Mouse (Mus musculus) hindbrain, embryonic 10.5 days (tissue): ENCODE results near the gene Serpina12. TPM values are rescaled to one million over a fixed set of nuclear protein-coding genes. Genes with fewer than 3 reads are reported as not detected.
A peak's percentile ranks its signal among the peaks of the same experiment; 100 is the strongest.

ENCODE experiments used
- DNase-seq: peaks from one replicate; pipeline ENCODE4 v3.0.0-alpha.2; 2017; ENCODE audit warnings: low spot score
- H3K27ac ChIP-seq: fragments of 300-500 bp; sonication (generic); 2 replicates; pipeline ENCODE4 v1.5.1; 2016; ENCODE audit warnings: mild to moderate bottlenecking, moderate library complexity
- H3K27me3 ChIP-seq: fragments of 300-500 bp; sonication (generic); 2 replicates; pipeline ENCODE4 v1.6.1; 2016; ENCODE audit warnings: mild to moderate bottlenecking; ENCODE audit not compliant: poor library complexity, insufficient read depth, severe bottlenecking
- H3K36me3 ChIP-seq: fragments of 300-500 bp; sonication (generic); 2 replicates; pipeline ENCODE4 v1.6.1; 2016; ENCODE audit warnings: mild to moderate bottlenecking, moderate library complexity
- H3K4me1 ChIP-seq: fragments of 300-500 bp; sonication (generic); replicated peaks from 2 replicates; pipeline ENCODE4 v1.6.1; 2016; ENCODE audit warnings: mild to moderate bottlenecking
- H3K4me3 ChIP-seq: fragments of 300-500 bp; sonication (generic); 2 replicates; pipeline ENCODE4 v1.5.1; 2016; ENCODE audit warnings: mild to moderate bottlenecking, moderate library complexity
- H3K9me3 ChIP-seq: fragments of 300-500 bp; sonication (generic); 2 replicates; pipeline ENCODE4 v1.6.1; 2016; ENCODE audit warnings: mild to moderate bottlenecking, moderate library complexity
- WGBS: fragments of 180-500 bp; shearing (Covaris S2); methylation state at CpG from one replicate; pipeline ENCODE4 v1.1.7; 2016; 5-methylcytosine and 5-hydroxymethylcytosine counted together
- polyA plus RNA-seq: library from polyadenylated mRNA; unstranded; fragments of >200 nt; fragmentation: Nextera tagmentation; extraction: Ambion mirVana; gene quantifications from 2 replicates; pipeline ENCODE4 v1.2.1, GENCODE M21; 2016

Serpina12 gene
- not detected in 2 replicates for polyA plus RNA-seq

- no peak for DNase-seq
Measured at GRCm38 (mm10) chr12:104044343-104044742, at the start of gene Serpina12. Gene Serpina12 (minus strand): TSS chr12:104044443.

GRCm38 (mm10) chr12:104091303-104091702 lies 47.1 kb upstream of the Serpina12 start:
- H3K9me3 ChIP-seq: no peaks in the 10 kb centered on the region
- 81% methylated on average over 1 of the region's 1 CpGs for WGBS
- H3K27ac ChIP-seq: no peak overlapping the region
- DNase-seq: no peak
- H3K27me3 ChIP-seq: no peaks in the 10 kb centered on the region
- no peaks in the 10 kb centered on the region for H3K36me3 ChIP-seq
- no peak overlapping the region for H3K4me3 ChIP-seq
- H3K4me1 ChIP-seq: no peaks in the 10 kb centered on the region

More at GRCm38 (mm10) chr12:104044343-104044742, at the start of gene Serpina12:
- Histone ChIP-seq H3K27me3 (no peaks in the 10 kb centered on the region), H3K36me3 (no peaks in the 10 kb centered on the region), H3K4me1 (no peaks in the 10 kb centered on the region), H3K27ac (no peak within 1 kb of the TSS), H3K9me3 (no peaks in the 10 kb centered on the region), H3K4me3 (no peak within 1 kb of the TSS)
- WGBS: 86% methylated on average over 7 of the region's 7 CpGs

DNA sequence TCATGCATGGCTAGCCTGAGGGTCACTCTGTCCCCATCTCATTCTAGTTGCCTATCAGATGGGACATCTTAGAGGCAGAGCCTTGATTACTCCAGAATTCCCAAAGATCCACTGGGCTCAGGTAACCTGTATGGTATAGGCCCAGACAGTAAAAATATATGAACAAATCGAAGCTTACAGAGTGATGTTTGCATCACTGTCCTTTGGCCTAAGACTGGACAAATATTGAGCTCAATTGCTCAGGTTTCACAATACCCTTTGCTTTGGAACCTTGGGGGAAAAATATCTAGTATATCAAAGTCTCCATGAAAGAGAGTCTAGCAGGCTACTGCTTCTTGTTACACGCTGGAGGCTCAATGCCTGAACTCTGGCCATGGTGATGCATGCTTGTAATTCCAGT lies 45.9 kb upstream of the Serpina12 start:
- Histone ChIP-seq H3K4me1 (no peaks in the 10 kb centered on the region), H3K27ac (no peak overlapping the region), H3K27me3 (no peaks in the 10 kb centered on the region), H3K4me3 (no peak overlapping the region), H3K36me3 (no peaks in the 10 kb centered on the region), H3K9me3 (no peaks in the 10 kb centered on the region)
- DNase-seq: no peak
- 80% methylated on average over 2 of the region's 2 CpGs for WGBS

GRCm38 (mm10) chr12:104072286-104072685 lies 28.0 kb upstream of the Serpina12 start:
- 66% methylated on average over 5 of the region's 5 CpGs for WGBS
- Histone ChIP-seq H3K4me1 (no peaks in the 10 kb centered on the region), H3K4me3 (no peak overlapping the region), H3K27ac (no peak overlapping the region), H3K27me3 (no peaks in the 10 kb centered on the region), H3K36me3 (no peaks in the 10 kb centered on the region), H3K9me3 (no peaks in the 10 kb centered on the region)
- DNase-seq: no peak

- no peak for DNase-seq
- Histone ChIP-seq H3K4me1 (no peaks in the 10 kb centered on the region), H3K27me3 (no peaks in the 10 kb centered on the region), H3K9me3 (no peaks in the 10 kb centered on the region), H3K27ac (no peak overlapping the region), H3K4me3 (no peak overlapping the region), H3K36me3 (no peaks in the 10 kb centered on the region)
- 56% methylated on average over 1 of the region's 1 CpGs for WGBS
Measured at GRCm38 (mm10) chr12:104071708-104072107, 27.5 kb upstream of the Serpina12 start.

GRCm38 (mm10) chr12:104069620-104070019 lies 25.4 kb upstream of the Serpina12 start:
- Histone ChIP-seq H3K27ac (no peak overlapping the region), H3K4me1 (no peaks in the 10 kb centered on the region), H3K27me3 (no peaks in the 10 kb centered on the region), H3K36me3 (no peaks in the 10 kb centered on the region), H3K9me3 (no peaks in the 10 kb centered on the region), H3K4me3 (no peak overlapping the region)
- 14% methylated on average over 2 of the region's 2 CpGs for WGBS
- DNase-seq: peak; percentile 71

DNA sequence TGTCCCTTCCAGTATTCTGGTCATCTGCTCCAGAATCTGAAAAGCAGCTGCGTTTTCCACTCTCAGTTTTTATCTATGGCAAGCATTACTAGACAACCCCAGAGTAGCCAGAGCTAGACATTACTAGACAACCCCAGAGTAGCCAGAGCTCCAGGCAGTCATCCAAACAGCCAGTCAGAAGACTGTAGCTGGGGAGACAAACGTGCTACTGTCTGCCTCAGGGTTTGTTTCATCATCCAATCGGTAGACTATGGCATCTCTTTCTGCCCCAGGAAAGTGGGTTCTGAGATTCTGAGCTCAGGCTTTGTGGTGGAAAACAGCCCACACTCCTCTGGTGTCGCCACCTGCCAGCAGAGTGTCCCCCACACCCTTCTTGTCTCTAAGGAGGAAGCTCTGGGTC lies 23.3 kb upstream of the Serpina12 start:
- H3K36me3 ChIP-seq: no peaks in the 10 kb centered on the region
- peak overlapping the region; percentile 50 for H3K27ac ChIP-seq
- no peaks in the 10 kb centered on the region for H3K27me3 ChIP-seq
- 43% methylated on average over 4 of the region's 4 CpGs for WGBS
- H3K9me3 ChIP-seq: no peaks in the 10 kb centered on the region
- no peaks in the 10 kb centered on the region for H3K4me1 ChIP-seq
- DNase-seq: peak; percentile 11
- H3K4me3 ChIP-seq: no peak overlapping the region

DNA sequence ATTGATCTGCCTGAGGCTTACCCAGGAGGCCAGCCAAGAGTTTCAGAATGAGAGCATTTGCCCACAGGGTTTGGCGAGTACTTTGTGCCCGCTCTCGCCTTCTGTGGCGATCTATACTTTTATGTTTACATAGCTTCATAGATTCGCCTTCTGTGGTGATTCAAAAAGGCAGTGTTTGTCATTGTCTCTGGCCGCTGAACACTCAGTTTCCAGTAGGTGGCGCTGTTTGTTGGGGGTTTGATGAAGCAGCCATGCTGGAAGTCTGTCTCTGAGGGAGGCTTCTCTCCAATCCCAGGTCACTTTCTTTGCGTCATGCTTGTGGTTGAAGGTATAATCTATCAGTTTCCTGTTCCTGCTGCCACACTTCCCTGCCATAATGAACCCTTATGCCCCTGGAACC lies 22.0 kb upstream of the Serpina12 start:
- Histone ChIP-seq H3K36me3 (no peaks in the 10 kb centered on the region), H3K9me3 (no peaks in the 10 kb centered on the region), H3K4me3 (no peak overlapping the region), H3K4me1 (no peaks in the 10 kb centered on the region), H3K27me3 (no peaks in the 10 kb centered on the region), H3K27ac (peak overlapping the region; percentile 57)
- peak; percentile 80 for DNase-seq
- WGBS: 28% methylated on average over 8 of the region's 8 CpGs

DNA sequence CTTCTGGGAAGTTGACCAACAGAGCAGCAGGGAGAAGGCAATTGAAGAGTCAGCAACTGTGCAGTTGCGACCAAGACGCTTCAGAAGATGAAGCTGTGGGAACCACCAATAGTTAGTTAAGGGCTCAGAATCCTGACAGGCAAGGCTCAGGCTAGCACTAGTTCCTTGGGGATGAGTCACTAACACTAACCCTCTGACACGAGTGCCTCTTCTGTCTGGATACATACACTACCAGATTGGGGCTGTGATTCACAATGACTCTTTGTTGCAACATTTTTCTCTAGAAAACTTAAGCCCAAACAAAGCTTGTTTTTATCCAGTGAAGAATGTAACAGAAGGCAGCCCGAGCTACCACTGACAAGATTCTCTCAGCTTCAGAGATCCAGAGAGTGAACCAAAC lies 20.8 kb upstream of the Serpina12 start:
- WGBS: 79% methylated on average over 4 of the region's 4 CpGs
- no peak overlapping the region for H3K4me3 ChIP-seq
- no peaks in the 10 kb centered on the region for H3K36me3 ChIP-seq

DNA sequence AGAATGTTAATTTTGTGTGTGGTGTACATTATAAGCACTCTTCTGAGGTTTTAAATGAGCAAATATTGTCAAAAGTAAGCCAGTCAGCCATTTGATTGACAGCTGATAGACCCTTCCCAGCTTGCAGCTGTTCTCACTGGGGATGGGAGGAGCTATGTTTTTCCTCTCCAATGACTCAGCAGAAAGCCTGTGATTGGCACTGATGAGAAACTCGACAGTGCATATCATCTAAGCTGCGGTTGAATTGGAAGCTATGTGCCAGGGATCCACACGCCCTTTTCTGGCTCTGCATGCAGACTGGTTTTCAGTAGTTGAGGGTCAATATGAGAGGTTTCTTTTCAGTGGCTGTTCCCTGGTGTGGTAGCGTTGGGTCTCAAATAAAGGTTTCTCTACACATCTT lies 20.3 kb upstream of the Serpina12 start:
- no peaks in the 10 kb centered on the region for H3K4me1 ChIP-seq
- no peak overlapping the region for H3K27ac ChIP-seq
- WGBS: 66% methylated on average over 4 of the region's 4 CpGs
- DNase-seq: no peak
- no peaks in the 10 kb centered on the region for H3K9me3 ChIP-seq
- no peaks in the 10 kb centered on the region for H3K27me3 ChIP-seq
- H3K36me3 ChIP-seq: no peaks in the 10 kb centered on the region
- no peak overlapping the region for H3K4me3 ChIP-seq

More for the DNA sequence above, 20.8 kb upstream of the Serpina12 start:
- Histone ChIP-seq H3K9me3 (no peaks in the 10 kb centered on the region), H3K27me3 (no peaks in the 10 kb centered on the region), H3K4me1 (no peaks in the 10 kb centered on the region), H3K27ac (no peak overlapping the region)
- DNase-seq: no peak

DNA sequence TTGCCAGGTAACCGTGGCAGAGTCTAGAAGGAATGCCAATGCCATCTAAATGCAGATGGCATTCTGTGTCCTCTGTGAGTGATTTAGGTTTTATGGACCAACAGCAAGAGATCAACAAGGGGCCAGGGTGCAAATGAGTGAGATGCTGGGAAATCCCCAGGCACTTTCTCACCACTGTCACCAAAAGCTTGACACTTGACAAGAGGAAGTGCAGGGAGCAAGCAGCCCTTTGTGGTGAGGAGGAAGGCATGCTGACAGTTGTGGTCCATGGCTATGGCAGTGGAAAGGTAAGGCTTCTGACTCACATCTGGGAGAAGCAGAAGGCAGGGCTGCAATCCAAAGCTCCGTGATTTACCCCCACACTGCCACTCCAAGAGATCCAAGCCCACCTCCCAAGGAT lies 17.6 kb upstream of the Serpina12 start:
- Histone ChIP-seq H3K4me3 (no peak overlapping the region), H3K4me1 (no peaks in the 10 kb centered on the region), H3K9me3 (no peaks in the 10 kb centered on the region), H3K36me3 (no peaks in the 10 kb centered on the region), H3K27ac (no peak overlapping the region), H3K27me3 (no peaks in the 10 kb centered on the region)
- no peak for DNase-seq
- 56% methylated on average over 2 of the region's 2 CpGs for WGBS

GRCm38 (mm10) chr12:104060126-104060525 lies 15.9 kb upstream of the Serpina12 start:
- no peak for DNase-seq
- 90% methylated on average over 6 of the region's 6 CpGs for WGBS

GRCm38 (mm10) chr12:104057531-104057930 lies 13.3 kb upstream of the Serpina12 start:
- H3K4me3 ChIP-seq: no peak overlapping the region
- H3K27me3 ChIP-seq: no peaks in the 10 kb centered on the region
- DNase-seq: no peak
- WGBS: 87% methylated on average over 7 of the region's 7 CpGs
- H3K4me1 ChIP-seq: no peaks in the 10 kb centered on the region
- H3K9me3 ChIP-seq: no peaks in the 10 kb centered on the region
- H3K27ac ChIP-seq: no peak overlapping the region
- no peaks in the 10 kb centered on the region for H3K36me3 ChIP-seq

More at GRCm38 (mm10) chr12:104060126-104060525, 15.9 kb upstream of the Serpina12 start:
- Histone ChIP-seq H3K4me3 (no peak overlapping the region), H3K36me3 (no peaks in the 10 kb centered on the region), H3K4me1 (no peaks in the 10 kb centered on the region), H3K27me3 (no peaks in the 10 kb centered on the region), H3K9me3 (no peaks in the 10 kb centered on the region), H3K27ac (no peak overlapping the region)

DNA sequence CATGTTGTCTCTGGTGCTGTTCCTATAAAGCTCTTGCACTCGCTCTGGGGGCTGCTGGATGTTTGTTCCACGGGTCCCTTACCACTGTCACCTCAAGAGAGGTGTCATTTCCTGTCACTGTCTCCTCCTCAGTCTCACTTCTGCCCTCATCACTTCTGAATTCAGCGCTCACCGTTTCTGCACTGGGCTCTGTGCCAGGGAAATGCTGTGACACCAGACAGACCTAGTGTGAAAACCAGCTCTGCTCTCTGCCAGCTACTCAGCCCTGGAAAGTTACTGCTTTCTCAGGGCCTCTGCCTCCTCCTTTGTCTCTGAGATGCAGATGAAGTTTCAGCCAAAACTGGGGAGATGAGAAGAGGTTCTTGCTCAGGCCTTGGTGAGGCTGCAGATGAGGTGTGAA lies 12.8 kb upstream of the Serpina12 start:
- 75% methylated on average over 4 of the region's 4 CpGs for WGBS
- Histone ChIP-seq H3K4me3 (no peak overlapping the region), H3K4me1 (no peaks in the 10 kb centered on the region), H3K9me3 (no peaks in the 10 kb centered on the region), H3K36me3 (no peaks in the 10 kb centered on the region), H3K27ac (no peak overlapping the region), H3K27me3 (no peaks in the 10 kb centered on the region)
- DNase-seq: no peak
